Mouse (Mus musculus) liver, embryonic 13.5 days (tissue): ENCODE results near the gene Nup107. TPM values are rescaled to one million over a fixed set of nuclear protein-coding genes. Genes with fewer than 3 reads are reported as not detected.

Experiments used
- ATAC-seq: fragments of 200-750 bp; cut with Nextera tagmentation; 2 replicates; pipeline ENCODE4 v1.8.0; 2017; ENCODE audit warnings: low read depth, mild to moderate bottlenecking, moderate number of reproducible peaks, moderate library complexity
- DNase-seq: peaks from one replicate; pipeline ENCODE4 v3.0.0; 2022
- H3K27ac ChIP-seq: fragments of 300-500 bp; sonication (generic); 2 replicates; pipeline ENCODE4 v1.5.1; 2015; ENCODE audit warnings: moderate library complexity, mild to moderate bottlenecking, inconsistent platforms
- H3K27me3 ChIP-seq: fragments of 300-500 bp; sonication (generic); 2 replicates; pipeline ENCODE4 v1.6.1; 2015; ENCODE audit warnings: mild to moderate bottlenecking, inconsistent platforms
- H3K36me3 ChIP-seq: fragments of 300-500 bp; sonication (generic); 2 replicates; pipeline ENCODE4 v1.6.1; 2015; ENCODE audit warnings: mild to moderate bottlenecking, inconsistent platforms
- H3K4me1 ChIP-seq: fragments of 300-500 bp; sonication (generic); replicated peaks from 2 replicates; pipeline ENCODE4 v1.6.1; 2015; ENCODE audit warnings: inconsistent platforms
- H3K4me2 ChIP-seq: fragments of 300-500 bp; sonication (generic); 2 replicates; pipeline ENCODE4 v1.6.1; 2015; ENCODE audit warnings: inconsistent platforms, mild to moderate bottlenecking, moderate library complexity
- H3K4me3 ChIP-seq: fragments of 300-500 bp; sonication (generic); replicated peaks from 2 replicates; pipeline ENCODE4 v1.5.1; 2015; ENCODE audit warnings: mild to moderate bottlenecking, inconsistent platforms
- H3K9ac ChIP-seq: fragments of 300-500 bp; sonication (generic); 2 replicates; pipeline ENCODE4 v1.6.1; 2015; ENCODE audit warnings: mild to moderate bottlenecking, inconsistent platforms
- H3K9me3 ChIP-seq: fragments of 300-500 bp; sonication (generic); replicated peaks from 2 replicates; pipeline ENCODE4 v1.6.1; 2016; ENCODE audit warnings: inconsistent platforms
- WGBS: fragments of 180-500 bp; shearing (Covaris S2); methylation state at CpG from one replicate; pipeline ENCODE4 v1.1.7; 2015; ENCODE audit not compliant: insufficient replicate concordance; 5-methylcytosine and 5-hydroxymethylcytosine counted together
- polyA plus RNA-seq: library from polyadenylated mRNA; unstranded; fragments of >200 nt; fragmentation: Nextera tagmentation; extraction: Ambion mirVana; gene quantifications from 2 replicates; pipeline ENCODE4 v1.2.1, GENCODE M21; 2015

The Nup107 gene
- polyA plus RNA-seq, 1 experiment from 2014 or later = 54.8 TPM

DNA sequence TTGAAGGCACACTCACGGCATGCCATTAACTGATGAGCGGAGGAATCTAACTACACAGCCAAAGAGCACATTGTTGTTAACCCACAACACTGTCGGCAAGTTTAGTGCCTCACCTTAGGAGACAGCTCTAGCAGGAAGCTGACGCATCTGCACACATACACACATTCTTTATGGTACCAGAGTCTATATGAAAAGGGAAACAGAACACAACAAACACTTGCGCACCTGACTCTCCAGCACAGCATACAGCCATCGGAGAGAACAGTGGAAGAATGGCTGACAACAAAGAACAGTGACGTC, 24.4 kb downstream of the Nup107 start:
- no peaks in the 10 kb centered on the region for H3K9me3 ChIP-seq
- no peak overlapping the region for H3K9ac ChIP-seq
- H3K36me3 ChIP-seq = peaks cover 88% of the 10 kb centered on the region
- H3K27me3 ChIP-seq = no peaks in the 10 kb centered on the region
- ATAC-seq = no peak
- no peak overlapping the region for H3K4me3 ChIP-seq
- H3K27ac ChIP-seq = no peak overlapping the region
- H3K4me1 ChIP-seq = no peaks in the 10 kb centered on the region
- no peak for DNase-seq
- 85% methylated on average over 7 of the region's 7 CpGs for WGBS
- H3K4me2 ChIP-seq = no peak overlapping the region

- no peak overlapping the region for H3K4me3 ChIP-seq
- no peak overlapping the region for H3K4me2 ChIP-seq
- no peaks in the 10 kb centered on the region for H3K27me3 ChIP-seq
- no peaks in the 10 kb centered on the region for H3K4me1 ChIP-seq
- H3K27ac ChIP-seq = no peak overlapping the region
- no peak overlapping the region for H3K9ac ChIP-seq
- H3K36me3 ChIP-seq = peaks cover 88% of the 10 kb centered on the region
- ATAC-seq = no peak
- H3K9me3 ChIP-seq = no peaks in the 10 kb centered on the region
- no peak for DNase-seq
- WGBS = 86% methylated on average over 10 of the region's 10 CpGs
Observed at GRCm38 (mm10) chr10:117767286-117768140, 25.0 kb downstream of the Nup107 start.

- no peak for ATAC-seq
- Histone ChIP-seq H3K27me3 (no peaks in the 10 kb centered on the region), H3K4me1 (no peaks in the 10 kb centered on the region), H3K36me3 (peaks cover 89% of the 10 kb centered on the region), H3K4me2 (no peak overlapping the region), H3K9ac (no peak overlapping the region), H3K27ac (no peak overlapping the region), H3K4me3 (no peak overlapping the region), H3K9me3 (no peaks in the 10 kb centered on the region)
- 89% methylated on average over 5 of the region's 5 CpGs for WGBS
- no peak for DNase-seq
Observed at GRCm38 (mm10) chr10:117766896-117767160, 25.7 kb downstream of the Nup107 start.

DNA sequence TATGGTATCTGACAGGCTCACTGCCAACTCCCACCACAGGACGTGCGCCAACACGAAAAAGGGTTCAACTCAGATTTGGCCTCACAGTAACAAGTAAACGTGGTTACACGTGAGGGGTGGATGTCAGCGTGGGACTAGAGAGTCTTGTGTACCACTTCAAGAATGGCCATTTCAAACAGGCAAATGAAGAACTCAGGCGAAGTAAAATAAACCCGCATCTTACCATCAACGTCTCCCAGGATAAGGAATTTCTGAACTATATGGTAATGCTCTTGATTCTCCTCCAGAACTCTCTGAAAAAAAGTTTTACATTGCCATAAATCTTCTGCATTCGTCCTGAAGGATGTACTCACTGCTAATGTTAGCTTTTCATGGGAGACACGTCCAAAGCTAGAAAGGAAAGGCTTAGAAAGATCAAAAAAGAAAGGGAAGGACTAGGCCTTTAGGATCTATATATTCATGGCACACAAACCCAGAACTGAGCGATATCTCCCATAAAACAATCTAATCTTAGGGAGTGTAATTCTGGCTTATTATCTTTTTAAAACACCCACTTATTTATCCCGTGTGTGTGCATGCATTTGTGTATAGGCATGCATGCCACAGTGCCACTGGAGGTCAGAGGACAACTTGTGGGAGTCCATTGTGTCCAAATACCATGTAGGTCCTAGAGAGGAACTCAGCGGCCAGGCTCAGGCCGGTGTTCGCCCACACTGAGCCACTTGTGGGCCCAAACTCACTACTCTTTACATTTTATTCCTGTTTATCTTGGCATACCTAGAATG, 26.2 kb downstream of the Nup107 start:
- ATAC-seq (no peak), DNase-seq (no peak)
- no peak overlapping the region for H3K4me2 ChIP-seq
- no peak overlapping the region for H3K9ac ChIP-seq
- H3K4me1 ChIP-seq = no peaks in the 10 kb centered on the region
- no peaks in the 10 kb centered on the region for H3K27me3 ChIP-seq
- no peak overlapping the region for H3K4me3 ChIP-seq
- H3K9me3 ChIP-seq = no peaks in the 10 kb centered on the region
- WGBS = 86% methylated on average over 16 of the region's 16 CpGs
- no peak overlapping the region for H3K27ac ChIP-seq
- peaks cover 89% of the 10 kb centered on the region for H3K36me3 ChIP-seq

DNA sequence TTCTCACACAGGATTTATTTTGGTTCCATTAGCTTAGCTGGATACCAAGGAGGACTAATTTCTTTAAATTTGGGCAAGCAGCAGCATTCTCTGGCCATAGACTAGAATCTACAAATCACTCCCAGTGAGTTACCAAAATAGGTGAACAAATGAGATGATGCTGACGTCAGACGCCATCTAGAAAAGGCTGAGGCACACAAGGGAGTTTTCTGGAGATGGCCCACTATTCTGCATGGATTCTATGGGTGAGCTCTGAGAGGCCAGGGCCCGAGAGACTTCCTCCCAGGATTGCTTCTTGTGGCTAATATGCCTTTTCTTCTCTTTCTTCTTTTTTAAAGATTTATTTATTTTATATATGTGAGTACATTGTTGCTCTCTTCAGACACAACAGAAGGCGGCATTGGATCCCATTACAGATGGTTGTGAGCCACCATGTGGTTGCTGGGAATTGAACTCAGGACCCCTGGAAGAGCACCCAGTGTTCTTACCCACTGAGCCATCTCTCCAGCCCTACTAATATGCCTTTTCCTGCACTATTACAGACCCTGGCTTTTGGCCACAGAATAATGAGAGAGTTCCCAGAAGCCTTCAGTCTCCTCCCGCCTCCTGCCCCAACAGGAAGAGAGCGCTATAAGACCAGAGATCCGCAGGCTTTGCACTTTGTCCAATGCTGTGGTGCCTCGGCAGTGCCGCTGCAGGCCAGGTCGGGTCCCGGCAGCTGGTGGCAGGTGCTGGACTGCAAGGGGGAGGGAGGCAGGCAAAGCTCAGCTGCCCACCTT, 27.2 kb downstream of the Nup107 start:
- Histone ChIP-seq H3K9me3 (no peaks in the 10 kb centered on the region), H3K9ac (no peak overlapping the region), H3K27me3 (no peaks in the 10 kb centered on the region), H3K27ac (no peak overlapping the region), H3K36me3 (peaks cover 89% of the 10 kb centered on the region), H3K4me1 (no peaks in the 10 kb centered on the region), H3K4me2 (no peak overlapping the region), H3K4me3 (no peak overlapping the region)
- no peak for DNase-seq
- no peak for ATAC-seq
- WGBS = 86% methylated on average over 11 of the region's 11 CpGs

DNA sequence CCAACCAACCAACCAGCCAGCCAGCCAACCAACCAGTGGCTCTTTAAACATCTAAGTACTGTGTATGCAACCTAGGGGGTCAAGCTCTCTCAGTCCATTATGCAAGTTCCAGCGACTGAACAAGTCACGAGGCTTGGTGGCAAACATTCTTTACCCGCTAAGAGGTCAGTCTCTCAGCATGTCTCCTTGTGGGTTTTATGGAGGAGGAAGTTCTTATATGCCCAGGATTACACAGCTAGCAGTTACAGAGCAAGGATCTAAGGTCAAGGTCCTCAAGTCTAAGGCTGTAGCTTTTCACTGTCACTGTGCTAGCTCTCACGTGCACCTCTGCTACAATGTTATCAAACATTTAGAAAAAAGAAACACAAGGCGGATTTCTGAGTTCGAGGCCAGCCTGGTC, 27.9 kb downstream of the Nup107 start:
- no peak overlapping the region for H3K9ac ChIP-seq

DNA sequence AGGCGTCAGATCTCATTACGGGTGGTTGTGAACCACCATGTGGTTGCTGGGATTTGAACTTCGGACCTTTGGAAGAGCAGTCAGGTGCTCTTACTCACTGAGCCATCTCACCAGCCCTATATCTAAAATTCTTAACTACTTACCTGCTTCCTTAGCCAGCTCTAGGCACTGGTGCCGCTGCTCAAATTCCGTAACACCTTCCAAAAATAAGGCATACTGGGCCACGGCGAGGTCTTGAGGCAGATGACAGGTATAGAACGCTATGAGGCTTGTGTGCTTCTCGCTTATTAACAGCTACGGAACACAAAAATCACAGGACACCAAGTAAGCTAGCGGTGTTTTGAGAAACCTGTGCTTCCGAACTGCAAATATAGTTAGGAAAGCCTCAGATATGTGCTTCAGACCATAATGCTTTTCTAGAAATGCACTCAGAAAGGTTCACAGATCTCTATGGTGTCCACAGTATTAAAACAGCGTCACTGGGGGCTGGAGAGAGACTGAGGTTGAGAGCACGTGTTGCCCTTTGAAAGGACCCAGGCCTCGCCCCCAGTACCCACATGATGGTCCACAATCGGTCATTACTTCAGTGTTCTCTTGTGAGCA, 28.8 kb downstream of the Nup107 start:
- no peaks in the 10 kb centered on the region for H3K4me1 ChIP-seq
- DNase-seq = no peak
- 94% methylated on average over 16 of the region's 16 CpGs for WGBS
- H3K36me3 ChIP-seq = peaks cover 94% of the 10 kb centered on the region
- no peaks in the 10 kb centered on the region for H3K9me3 ChIP-seq
- no peak overlapping the region for H3K4me3 ChIP-seq
- no peaks in the 10 kb centered on the region for H3K27me3 ChIP-seq
- no peak overlapping the region for H3K9ac ChIP-seq
- H3K27ac ChIP-seq = no peak overlapping the region
- no peak for ATAC-seq
- H3K4me2 ChIP-seq = no peak overlapping the region

More for the DNA sequence above, 27.9 kb downstream of the Nup107 start:
- Histone ChIP-seq H3K4me2 (no peak overlapping the region), H3K9me3 (no peaks in the 10 kb centered on the region), H3K4me3 (no peak overlapping the region), H3K27me3 (no peaks in the 10 kb centered on the region), H3K4me1 (no peaks in the 10 kb centered on the region), H3K36me3 (peaks cover 89% of the 10 kb centered on the region), H3K27ac (no peak overlapping the region)
- WGBS = 85% methylated on average over 6 of the region's 6 CpGs
- no peak for DNase-seq
- ATAC-seq = no peak

DNA sequence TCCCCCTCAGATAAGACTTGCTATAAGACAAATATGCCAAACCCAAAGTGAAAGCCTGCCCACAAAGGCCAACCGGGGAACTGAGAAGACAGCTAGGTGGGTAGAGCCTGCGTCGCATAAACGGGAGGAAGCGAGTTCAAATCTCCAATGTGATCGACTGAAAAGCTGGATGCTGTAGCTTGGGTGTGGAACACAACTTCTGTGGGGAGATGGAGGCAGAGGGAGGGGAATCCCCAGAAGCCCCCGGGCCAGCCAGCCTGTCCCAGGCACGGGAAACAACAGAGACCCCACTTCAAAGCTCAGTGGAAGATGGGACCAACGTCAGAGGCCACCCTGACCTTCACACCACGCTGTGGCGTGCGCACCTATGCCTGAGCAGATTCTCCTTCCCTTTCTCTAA, 29.5 kb downstream of the Nup107 start:
- ATAC-seq = no peak
- peaks cover 94% of the 10 kb centered on the region for H3K36me3 ChIP-seq

GRCm38 (mm10) chr10:117762281-117762830, 30.1 kb downstream of the Nup107 start:
- no peak for DNase-seq
- ATAC-seq = no peak
- Histone ChIP-seq H3K4me1 (no peaks in the 10 kb centered on the region), H3K4me3 (no peak overlapping the region), H3K9me3 (no peaks in the 10 kb centered on the region), H3K4me2 (no peak overlapping the region), H3K27ac (no peak overlapping the region), H3K9ac (no peak overlapping the region), H3K27me3 (no peaks in the 10 kb centered on the region), H3K36me3 (peaks cover 95% of the 10 kb centered on the region)
- whole genome bisulfite sequencing = 80% methylated on average over 2 of the region's 2 CpGs

More for the DNA sequence above, 29.5 kb downstream of the Nup107 start:
- no peak overlapping the region for H3K4me2 ChIP-seq
- H3K4me3 ChIP-seq = no peak overlapping the region
- H3K27me3 ChIP-seq = no peaks in the 10 kb centered on the region
- WGBS = 92% methylated on average over 12 of the region's 12 CpGs
- no peak overlapping the region for H3K9ac ChIP-seq
- no peak for DNase-seq
- no peaks in the 10 kb centered on the region for H3K4me1 ChIP-seq
- no peaks in the 10 kb centered on the region for H3K9me3 ChIP-seq
- H3K27ac ChIP-seq = no peak overlapping the region

- Histone ChIP-seq H3K4me3 (no peak overlapping the region), H3K27me3 (no peaks in the 10 kb centered on the region), H3K36me3 (peaks cover 96% of the 10 kb centered on the region), H3K4me2 (no peak overlapping the region), H3K9me3 (no peaks in the 10 kb centered on the region), H3K9ac (no peak overlapping the region), H3K4me1 (no peaks in the 10 kb centered on the region), H3K27ac (no peak overlapping the region)
- WGBS = 84% methylated on average over 6 of the region's 6 CpGs
- DNase-seq (no peak), ATAC-seq (no peak)
Observed at GRCm38 (mm10) chr10:117761551-117761950, 31.0 kb downstream of the Nup107 start.

DNA sequence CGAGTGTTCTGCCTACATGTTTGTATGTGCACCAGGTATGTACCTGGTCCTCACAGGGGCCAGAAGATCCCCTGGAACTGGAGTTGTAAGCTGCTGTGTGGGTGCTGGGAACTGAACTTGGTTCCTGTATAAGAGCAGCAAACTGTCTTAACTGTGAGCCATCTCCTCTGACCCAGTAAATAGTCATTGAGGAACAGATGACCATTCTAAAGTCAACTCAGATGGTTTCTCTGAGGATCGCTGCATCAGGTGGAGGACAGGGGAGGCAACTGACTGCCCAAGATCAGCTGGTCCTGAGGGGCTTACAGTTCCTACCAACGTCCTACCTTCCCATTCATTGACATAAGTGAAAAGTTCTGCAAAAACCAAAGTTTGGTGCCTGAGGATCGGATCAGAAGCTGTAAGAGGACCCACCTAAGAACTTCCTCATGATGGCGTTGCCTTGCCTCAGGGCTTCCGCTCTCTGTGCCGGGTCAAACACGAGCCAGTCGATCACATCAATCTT, 31.6 kb downstream of the Nup107 start:
- ATAC-seq = no peak
- no peak overlapping the region for H3K4me2 ChIP-seq
- H3K4me3 ChIP-seq = no peak overlapping the region
- H3K27ac ChIP-seq = no peak overlapping the region
- WGBS = 87% methylated on average over 9 of the region's 9 CpGs
- DNase-seq = no peak
- no peaks in the 10 kb centered on the region for H3K4me1 ChIP-seq
- H3K9ac ChIP-seq = no peak overlapping the region
- H3K36me3 ChIP-seq = peaks cover 96% of the 10 kb centered on the region
- no peaks in the 10 kb centered on the region for H3K27me3 ChIP-seq
- no peaks in the 10 kb centered on the region for H3K9me3 ChIP-seq
